Mouse (Mus musculus): ENCODE measurements around the gene B4galnt3. TPM values are rescaled to one million over a fixed set of nuclear protein-coding genes. Genes with fewer than 3 reads are reported as not detected.

The B4galnt3 gene
- total RNA-seq, 2 experiments from 2014 or later = 0.98 to 1.1 TPM

GRCm38 (mm10) chr6:120187587-120188176, 106.7 kb downstream of the B4galnt3 start:
- no peak for DNase-seq (ENCODE audit: low spot score)

- DNase-seq (ENCODE audit: low spot score) = no peak
Observed at GRCm38 (mm10) chr6:120186594-120186993, 107.8 kb downstream of the B4galnt3 start.

GRCm38 (mm10) chr6:120185756-120186155, 108.6 kb downstream of the B4galnt3 start:
- no peak for DNase-seq (ENCODE audit: low spot score)

GRCm38 (mm10) chr6:120185012-120185730, 109.2 kb downstream of the B4galnt3 start:
- DNase-seq (ENCODE audit: low spot score) = no peak

GRCm38 (mm10) chr6:120183771-120184170, 110.6 kb downstream of the B4galnt3 start:
- DNase-seq (ENCODE audit: low spot score) = peak; percentile 73

GRCm38 (mm10) chr6:120182160-120182559, 112.2 kb downstream of the B4galnt3 start:
- peak; percentile 81 for DNase-seq (ENCODE audit: low spot score)

- no peak for DNase-seq (ENCODE audit: low spot score)
Observed at GRCm38 (mm10) chr6:120180492-120180891, 113.9 kb downstream of the B4galnt3 start.

- DNase-seq (ENCODE audit: low spot score) = no peak
Observed at GRCm38 (mm10) chr6:120179756-120180206, 114.6 kb downstream of the B4galnt3 start.

GRCm38 (mm10) chr6:120179044-120179755, 115.2 kb downstream of the B4galnt3 start:
- DNase-seq (ENCODE audit: low spot score) = no peak

- DNase-seq (ENCODE audit: low spot score) = no peak
Observed at GRCm38 (mm10) chr6:120175650-120176049, 118.7 kb downstream of the B4galnt3 start.

- peak; percentile 59 for DNase-seq (ENCODE audit: low spot score)
Observed at GRCm38 (mm10) chr6:120174602-120175115, 119.7 kb downstream of the B4galnt3 start.

GRCm38 (mm10) chr6:120174028-120174601, 120.2 kb downstream of the B4galnt3 start:
- no peak for DNase-seq (ENCODE audit: low spot score)

GRCm38 (mm10) chr6:120172294-120173017, 121.9 kb downstream of the B4galnt3 start:
- no peak for DNase-seq (ENCODE audit: low spot score)

- DNase-seq (ENCODE audit: low spot score) = no peak
Observed at GRCm38 (mm10) chr6:120167574-120167973, 126.8 kb downstream of the B4galnt3 start.

- no peak for DNase-seq (ENCODE audit: low spot score)
Observed at GRCm38 (mm10) chr6:120164765-120165164, 129.6 kb downstream of the B4galnt3 start.

GRCm38 (mm10) chr6:120162928-120163327, 131.4 kb downstream of the B4galnt3 start:
- no peak for DNase-seq (ENCODE audit: low spot score)

- peak; percentile 47 for DNase-seq (ENCODE audit: low spot score)
Observed at GRCm38 (mm10) chr6:120159133-120159901, 135.0 kb downstream of the B4galnt3 start.

- no peak for DNase-seq (ENCODE audit: low spot score)
Observed at GRCm38 (mm10) chr6:120157479-120157878, 136.9 kb downstream of the B4galnt3 start.

- DNase-seq (ENCODE audit: low spot score) = no peak
Observed at GRCm38 (mm10) chr6:120155510-120155909, 138.8 kb downstream of the B4galnt3 start.
